Mouse (Mus musculus) hindbrain, embryonic 14.5 days (tissue): ENCODE measurements around the gene Gm10273. TPM values are rescaled to one million over a fixed set of nuclear protein-coding genes. Genes with fewer than 3 reads are reported as not detected.
"Not testable (repeated sequence)": the region's sequence is repeated elsewhere in the genome, so short reads cannot be mapped to it uniquely, and the experiment has no call there.

ENCODE experiments used
- ATAC-seq: fragments of 200-750 bp; cut with Nextera tagmentation; 2 replicates; pipeline ENCODE4 v1.8.0; 2017; ENCODE audit warnings: moderate number of reproducible peaks, mild to moderate bottlenecking, moderate TSS enrichment, moderate library complexity; ENCODE audit not compliant: low FRiP score
- DNase-seq: peaks from one replicate; pipeline ENCODE4 v3.0.0-alpha.2; 2015; ENCODE audit warnings: low spot score
- H3K27ac ChIP-seq: fragments of 300-500 bp; sonication (generic); 2 replicates; pipeline ENCODE4 v1.5.1; 2014; ENCODE audit warnings: mild to moderate bottlenecking, moderate library complexity
- H3K27me3 ChIP-seq: fragments of 300-500 bp; sonication (generic); 2 replicates; pipeline ENCODE4 v1.6.1; 2014; ENCODE audit warnings: mild to moderate bottlenecking, low read length, mixed read lengths; ENCODE audit not compliant: control insufficient read depth, insufficient read depth
- H3K36me3 ChIP-seq: fragments of 300-500 bp; sonication (generic); replicated peaks from 2 replicates; pipeline ENCODE4 v1.6.1; 2014; ENCODE audit not compliant: control insufficient read depth, insufficient read depth
- H3K4me1 ChIP-seq: fragments of 300-500 bp; sonication (generic); replicated peaks from 2 replicates; pipeline ENCODE4 v1.6.1; 2014; ENCODE audit warnings: antibody characterized with exemption, low read length, mixed read lengths; ENCODE audit not compliant: control insufficient read depth, insufficient read depth
- H3K4me2 ChIP-seq: fragments of 300-500 bp; sonication (generic); replicated peaks from 2 replicates; pipeline ENCODE4 v1.6.1; 2014; ENCODE audit warnings: mild to moderate bottlenecking, moderate library complexity
- H3K4me3 ChIP-seq: fragments of 300-500 bp; sonication (generic); replicated peaks from 2 replicates; pipeline ENCODE4 v1.5.1; 2014; ENCODE audit warnings: mild to moderate bottlenecking, low read length
- H3K9ac ChIP-seq: fragments of 300-500 bp; sonication (generic); 2 replicates; pipeline ENCODE4 v1.6.1; 2014
- H3K9me3 ChIP-seq: fragments of 300-500 bp; sonication (generic); 2 replicates; pipeline ENCODE4 v1.6.1; 2016; ENCODE audit warnings: low read length; ENCODE audit not compliant: control insufficient read depth
- WGBS: fragments of 180-500 bp; shearing (Covaris S2); extraction: QIAGEN DNeasy Blood & Tissue Kit; methylation state at CpG from one replicate; pipeline ENCODE4 v1.1.7; 2014; 5-methylcytosine and 5-hydroxymethylcytosine counted together
- polyA plus RNA-seq: library from polyadenylated mRNA; unstranded; fragments of >200 nt; fragmentation: Nextera tagmentation; extraction: Ambion mirVana; gene quantifications from 2 replicates; pipeline ENCODE4 v1.2.1, GENCODE M21; 2014

Gene Gm10273
- polyA plus RNA-seq, 1 experiment from 2014 or later: 4.0 TPM

GRCm38 (mm10) chr10:59381563-59381962 lies 13.9 kb upstream of the Gm10273 start:
- not testable (repeated sequence) for H3K36me3 ChIP-seq, ATAC-seq, H3K4me3 ChIP-seq, H3K27me3 ChIP-seq, H3K4me2 ChIP-seq, H3K9ac ChIP-seq, DNase-seq, H3K27ac ChIP-seq, H3K9me3 ChIP-seq, H3K4me1 ChIP-seq
- 73% methylated on average over 5 of the region's 10 CpGs for WGBS

- Histone ChIP-seq H3K4me3 (no peak overlapping the region), H3K9me3 (peaks cover 17% of the 10 kb centered on the region), H3K36me3 (no peaks in the 10 kb centered on the region), H3K4me1 (no peaks in the 10 kb centered on the region), H3K4me2 (no peak overlapping the region), H3K9ac (no peak overlapping the region), H3K27ac (no peak overlapping the region), H3K27me3 (no peaks in the 10 kb centered on the region)
- no peak for DNase-seq
- WGBS: 86% methylated on average over 7 of the region's 8 CpGs
- no peak for ATAC-seq
Observed at GRCm38 (mm10) chr10:59386951-59387350, 8.5 kb upstream of the Gm10273 start.

- no peak overlapping the region for H3K4me2 ChIP-seq
- no peak overlapping the region for H3K4me3 ChIP-seq
- no peaks in the 10 kb centered on the region for H3K4me1 ChIP-seq
- H3K27me3 ChIP-seq: no peaks in the 10 kb centered on the region
- no peak overlapping the region for H3K27ac ChIP-seq
- H3K36me3 ChIP-seq: no peaks in the 10 kb centered on the region
- no peak for ATAC-seq
- 96% methylated on average over 3 of the region's 3 CpGs for WGBS
- H3K9ac ChIP-seq: no peak overlapping the region
- peaks cover 17% of the 10 kb centered on the region for H3K9me3 ChIP-seq
- DNase-seq: no peak
Observed at GRCm38 (mm10) chr10:59389652-59390051, 5.8 kb upstream of the Gm10273 start.

- Histone ChIP-seq H3K9ac (no peak overlapping the region), H3K4me3 (no peak overlapping the region), H3K27me3 (no peaks in the 10 kb centered on the region), H3K4me1 (no peaks in the 10 kb centered on the region), H3K4me2 (no peak overlapping the region), H3K9me3 (peaks cover 17% of the 10 kb centered on the region), H3K36me3 (no peaks in the 10 kb centered on the region), H3K27ac (no peak overlapping the region)
- DNase-seq (no peak), ATAC-seq (no peak)
- WGBS: 79% methylated on average over 4 of the region's 4 CpGs
Observed at GRCm38 (mm10) chr10:59391907-59392306, 3.5 kb upstream of the Gm10273 start.

- H3K9me3 ChIP-seq: no peaks in the 10 kb centered on the region
- no peak within 1 kb of the TSS for H3K27ac ChIP-seq
- no peak within 1 kb of the TSS for H3K4me2 ChIP-seq
- no peak within 1 kb of the TSS for H3K4me3 ChIP-seq
- no peaks in the 10 kb centered on the region for H3K4me1 ChIP-seq
- ATAC-seq: no peak
- H3K27me3 ChIP-seq: no peaks in the 10 kb centered on the region
- 81% methylated on average over 21 of the region's 21 CpGs for WGBS
- H3K36me3 ChIP-seq: no peaks in the 10 kb centered on the region
- H3K9ac ChIP-seq: no peak within 1 kb of the TSS
- no peak for DNase-seq
Observed at GRCm38 (mm10) chr10:59402899-59403792, 7.7 kb downstream of the Gm10273 start, which contains the start of gene Pla2g12b. Pla2g12b (plus strand) TSS chr10:59403660.

- H3K4me3 ChIP-seq: no peak overlapping the region
- no peaks in the 10 kb centered on the region for H3K27me3 ChIP-seq
- no peaks in the 10 kb centered on the region for H3K9me3 ChIP-seq
- DNase-seq (no peak), ATAC-seq (no peak)
- H3K27ac ChIP-seq: no peak overlapping the region
- H3K36me3 ChIP-seq: no peaks in the 10 kb centered on the region
- H3K9ac ChIP-seq: no peak overlapping the region
- no peak overlapping the region for H3K4me2 ChIP-seq
- H3K4me1 ChIP-seq: no peaks in the 10 kb centered on the region
- 71% methylated on average over 10 of the region's 10 CpGs for WGBS
Observed at GRCm38 (mm10) chr10:59403793-59404149, 8.3 kb downstream of the Gm10273 start.

GRCm38 (mm10) chr10:59408499-59408898 lies 13.1 kb downstream of the Gm10273 start:
- no peak for ATAC-seq
- no peak overlapping the region for H3K27ac ChIP-seq
- DNase-seq: no peak
- H3K4me3 ChIP-seq: no peak overlapping the region
- no peak overlapping the region for H3K9ac ChIP-seq
- no peak overlapping the region for H3K4me2 ChIP-seq
- H3K9me3 ChIP-seq: no peaks in the 10 kb centered on the region
- H3K4me1 ChIP-seq: no peaks in the 10 kb centered on the region
- no peaks in the 10 kb centered on the region for H3K27me3 ChIP-seq
- WGBS: 74% methylated on average over 6 of the region's 6 CpGs
- H3K36me3 ChIP-seq: no peaks in the 10 kb centered on the region

GRCm38 (mm10) chr10:59410264-59410663 lies 14.8 kb downstream of the Gm10273 start:
- Histone ChIP-seq H3K4me1 (no peaks in the 10 kb centered on the region), H3K9ac (no peak overlapping the region), H3K4me2 (no peak overlapping the region), H3K27ac (no peak overlapping the region), H3K9me3 (no peaks in the 10 kb centered on the region), H3K36me3 (no peaks in the 10 kb centered on the region), H3K27me3 (no peaks in the 10 kb centered on the region), H3K4me3 (no peak overlapping the region)
- WGBS: 80% methylated on average over 12 of the region's 12 CpGs
- no peak for DNase-seq
- no peak for ATAC-seq

GRCm38 (mm10) chr10:59413711-59414110 lies 18.3 kb downstream of the Gm10273 start:
- DNase-seq: no peak

More at GRCm38 (mm10) chr10:59413711-59414110, 18.3 kb downstream of the Gm10273 start:
- no peak for ATAC-seq
- Histone ChIP-seq H3K27ac (no peak overlapping the region), H3K36me3 (no peaks in the 10 kb centered on the region), H3K9me3 (no peaks in the 10 kb centered on the region), H3K9ac (no peak overlapping the region), H3K4me1 (no peaks in the 10 kb centered on the region), H3K4me3 (no peak overlapping the region), H3K4me2 (no peak overlapping the region), H3K27me3 (no peaks in the 10 kb centered on the region)
- 91% methylated on average over 4 of the region's 4 CpGs for WGBS
